Mouse (Mus musculus): ENCODE data around the gene Rxfp2. TPM values are rescaled to one million over a fixed set of nuclear protein-coding genes. Genes with fewer than 3 reads are reported as not detected.

The Rxfp2 gene
- polyA plus RNA-seq (2012), result not detected in 2 replicates

GRCm38 (mm10) chr5:150018656-150019055 lies at the start of gene Rxfp2:
Gene Rxfp2 (plus strand): TSS chr5:150018675.
- Histone ChIP-seq H3K36me3 (ENCODE audit: control insufficient read depth) (no peaks in the 10 kb centered on the region), H3K4me3 (replicated peaks) (no peak within 1 kb of the TSS), H3K27me3 (ENCODE audit: control insufficient read depth) (no peaks in the 10 kb centered on the region), H3K4me1 (ENCODE audit: control insufficient read depth) (no peaks in the 10 kb centered on the region), H3K9me3 (ENCODE audit: control insufficient read depth, low read length) (no peaks in the 10 kb centered on the region)
- no peak for TF ChIP-seq GATA1 (IDR thresholded peaks at IDR 0.05; ENCODE audit: low read length)
- no peak for TF ChIP-seq TAL1 (IDR thresholded peaks at IDR 0.05; ENCODE audit: low read length)

- Histone ChIP-seq H3K9me3 (ENCODE audit: control insufficient read depth, low read length) (peaks cover 10% of the 10 kb centered on the region), H3K4me3 (replicated peaks) (no peak overlapping the region), H3K27me3 (ENCODE audit: control insufficient read depth) (no peaks in the 10 kb centered on the region), H3K4me1 (ENCODE audit: control insufficient read depth) (no peaks in the 10 kb centered on the region), H3K36me3 (ENCODE audit: control insufficient read depth) (no peaks in the 10 kb centered on the region)
- no peak for TF ChIP-seq TAL1 (IDR thresholded peaks at IDR 0.05; ENCODE audit: low read length)
- no peak for TF ChIP-seq GATA1 (IDR thresholded peaks at IDR 0.05; ENCODE audit: low read length)
Measured at GRCm38 (mm10) chr5:149970261-149970660, 48.2 kb upstream of the Rxfp2 start.

- no peak overlapping the region for H3K4me3 ChIP-seq (replicated peaks)
- TF ChIP-seq TAL1 (IDR thresholded peaks at IDR 0.05; ENCODE audit: low read length) (no peak), GATA1 (IDR thresholded peaks at IDR 0.05; ENCODE audit: low read length) (no peak)
- no peaks in the 10 kb centered on the region for H3K27me3 ChIP-seq (ENCODE audit: control insufficient read depth)
- no peaks in the 10 kb centered on the region for H3K36me3 ChIP-seq (ENCODE audit: control insufficient read depth)
- no peaks in the 10 kb centered on the region for H3K4me1 ChIP-seq (ENCODE audit: control insufficient read depth)
- H3K9me3 ChIP-seq (ENCODE audit: control insufficient read depth, low read length), result peaks cover 22% of the 10 kb centered on the region
Measured at GRCm38 (mm10) chr5:149977027-149977426, 41.4 kb upstream of the Rxfp2 start.

- TF ChIP-seq GATA1 (IDR thresholded peaks at IDR 0.05; ENCODE audit: low read length) (no peak), TAL1 (IDR thresholded peaks at IDR 0.05; ENCODE audit: low read length) (no peak)
- H3K4me1 ChIP-seq (ENCODE audit: control insufficient read depth), result no peaks in the 10 kb centered on the region
- H3K36me3 ChIP-seq (ENCODE audit: control insufficient read depth), result no peaks in the 10 kb centered on the region
- H3K4me3 ChIP-seq (replicated peaks), result no peak overlapping the region
- H3K27me3 ChIP-seq (ENCODE audit: control insufficient read depth), result no peaks in the 10 kb centered on the region
- H3K9me3 ChIP-seq (ENCODE audit: control insufficient read depth, low read length), result peaks cover 7% of the 10 kb centered on the region; the same call in 1 of the 2 replicates
Measured at GRCm38 (mm10) chr5:149983621-149984020, 34.9 kb upstream of the Rxfp2 start.

GRCm38 (mm10) chr5:149994578-149994977 lies 23.9 kb upstream of the Rxfp2 start:
- no peaks in the 10 kb centered on the region for H3K36me3 ChIP-seq (ENCODE audit: control insufficient read depth)
- H3K4me3 ChIP-seq (replicated peaks), result no peak overlapping the region
- TF ChIP-seq TAL1 (IDR thresholded peaks at IDR 0.05; ENCODE audit: low read length) (no peak), GATA1 (IDR thresholded peaks at IDR 0.05; ENCODE audit: low read length) (no peak)
- H3K27me3 ChIP-seq (ENCODE audit: control insufficient read depth), result no peaks in the 10 kb centered on the region
- peaks cover 27% of the 10 kb centered on the region for H3K9me3 ChIP-seq (ENCODE audit: control insufficient read depth, low read length)
- H3K4me1 ChIP-seq (ENCODE audit: control insufficient read depth), result no peaks in the 10 kb centered on the region

- H3K4me1 ChIP-seq (ENCODE audit: control insufficient read depth), result no peaks in the 10 kb centered on the region
- no peaks in the 10 kb centered on the region for H3K27me3 ChIP-seq (ENCODE audit: control insufficient read depth)
- peaks cover 27% of the 10 kb centered on the region for H3K9me3 ChIP-seq (ENCODE audit: control insufficient read depth, low read length)
- TF ChIP-seq GATA1 (IDR thresholded peaks at IDR 0.05; ENCODE audit: low read length) (no peak), TAL1 (IDR thresholded peaks at IDR 0.05; ENCODE audit: low read length) (no peak)
- no peaks in the 10 kb centered on the region for H3K36me3 ChIP-seq (ENCODE audit: control insufficient read depth)
- H3K4me3 ChIP-seq (replicated peaks), result no peak overlapping the region
Measured at GRCm38 (mm10) chr5:149996614-149997013, 21.9 kb upstream of the Rxfp2 start.

- H3K36me3 ChIP-seq (ENCODE audit: control insufficient read depth), result no peaks in the 10 kb centered on the region
- TF ChIP-seq TAL1 (IDR thresholded peaks at IDR 0.05; ENCODE audit: low read length) (no peak), GATA1 (IDR thresholded peaks at IDR 0.05; ENCODE audit: low read length) (no peak)
- peaks cover 26% of the 10 kb centered on the region for H3K9me3 ChIP-seq (ENCODE audit: control insufficient read depth, low read length)
- no peaks in the 10 kb centered on the region for H3K27me3 ChIP-seq (ENCODE audit: control insufficient read depth)
- H3K4me1 ChIP-seq (ENCODE audit: control insufficient read depth), result no peaks in the 10 kb centered on the region
- no peak overlapping the region for H3K4me3 ChIP-seq (replicated peaks)
Measured at GRCm38 (mm10) chr5:149997321-149998034, 21.0 kb upstream of the Rxfp2 start.

- no peak for TF ChIP-seq TAL1 (IDR thresholded peaks at IDR 0.05; ENCODE audit: low read length)
- Histone ChIP-seq H3K4me1 (ENCODE audit: control insufficient read depth) (no peaks in the 10 kb centered on the region), H3K4me3 (replicated peaks) (no peak overlapping the region), H3K9me3 (ENCODE audit: control insufficient read depth, low read length) (peaks cover 22% of the 10 kb centered on the region), H3K27me3 (ENCODE audit: control insufficient read depth) (no peaks in the 10 kb centered on the region), H3K36me3 (ENCODE audit: control insufficient read depth) (no peaks in the 10 kb centered on the region)
Measured at GRCm38 (mm10) chr5:149998311-149998710, 20.2 kb upstream of the Rxfp2 start.

- Histone ChIP-seq H3K4me3 (replicated peaks) (no peak overlapping the region), H3K36me3 (ENCODE audit: control insufficient read depth) (no peaks in the 10 kb centered on the region), H3K4me1 (ENCODE audit: control insufficient read depth) (no peaks in the 10 kb centered on the region), H3K27me3 (ENCODE audit: control insufficient read depth) (no peaks in the 10 kb centered on the region), H3K9me3 (ENCODE audit: control insufficient read depth, low read length) (no peaks in the 10 kb centered on the region)
- TF ChIP-seq GATA1 (IDR thresholded peaks at IDR 0.05; ENCODE audit: low read length) (no peak), TAL1 (IDR thresholded peaks at IDR 0.05; ENCODE audit: low read length) (no peak)
Measured at GRCm38 (mm10) chr5:150005355-150005754, 13.1 kb upstream of the Rxfp2 start.

GRCm38 (mm10) chr5:150016861-150017260 lies 1.6 kb upstream of the Rxfp2 start:
- no peaks in the 10 kb centered on the region for H3K36me3 ChIP-seq (ENCODE audit: control insufficient read depth)
- no peaks in the 10 kb centered on the region for H3K27me3 ChIP-seq (ENCODE audit: control insufficient read depth)
- TF ChIP-seq GATA1 (IDR thresholded peaks at IDR 0.05; ENCODE audit: low read length), result no peak
- TF ChIP-seq TAL1 (IDR thresholded peaks at IDR 0.05; ENCODE audit: low read length), result no peak
- H3K4me3 ChIP-seq (replicated peaks), result no peak overlapping the region
- H3K9me3 ChIP-seq (ENCODE audit: control insufficient read depth, low read length), result no peaks in the 10 kb centered on the region
- no peaks in the 10 kb centered on the region for H3K4me1 ChIP-seq (ENCODE audit: control insufficient read depth)
